Mouse (Mus musculus): ENCODE results near the gene Nfia. TPM values are rescaled to one million over a fixed set of nuclear protein-coding genes. Genes with fewer than 3 reads are reported as not detected.

Nfia gene
- polyA plus RNA-seq, 1 experiment from 2014 or later, result 27.6 TPM

DNA sequence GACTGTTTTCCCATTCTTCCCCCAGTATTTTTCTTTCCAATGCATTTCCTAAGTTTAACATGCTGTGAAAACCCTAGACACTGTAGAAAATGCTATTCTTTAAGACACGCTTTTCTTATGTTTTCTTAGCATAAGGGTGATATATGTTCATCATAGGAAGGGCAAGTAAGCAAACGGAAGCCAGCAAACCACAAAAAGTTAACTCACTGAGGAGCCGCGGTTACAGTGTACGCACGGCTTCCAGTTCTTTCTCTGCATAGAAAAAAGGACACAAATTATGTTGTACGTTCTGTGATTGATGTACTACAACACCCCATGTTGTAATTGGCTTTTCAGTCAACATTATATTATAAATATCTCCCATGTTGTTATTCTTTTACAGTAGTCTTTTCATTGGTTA is 267.6 kb downstream of the Nfia start:
- Histone ChIP-seq H3K4me3 (ENCODE audit: low read depth, low read length) (no peak overlapping the region), H3K36me3 (ENCODE audit: control insufficient read depth, insufficient read depth, low read length) (no peaks in the 10 kb centered on the region; the same call in 1 of the 2 replicates), H3K9me3 (ENCODE audit: control insufficient read depth, low read length) (no peaks in the 10 kb centered on the region), H3K27me3 (ENCODE audit: control insufficient read depth, insufficient read depth, low read length) (no peaks in the 10 kb centered on the region), H3K4me1 (ENCODE audit: control insufficient read depth, insufficient read depth, low read length) (no peaks in the 10 kb centered on the region), H3K4me2 (ENCODE audit: low read depth, severe bottlenecking) (no peak overlapping the region), H3K27ac (replicated peaks; ENCODE audit: low read depth, low read length) (no peak overlapping the region), H3K9ac (ENCODE audit: low read length) (no peak overlapping the region)
- DNase-seq (ENCODE audit: low spot score) (no peak), ATAC-seq (ENCODE audit: insufficient number of reproducible peaks, low FRiP score, low TSS enrichment, low read depth) (no peak)
- 82% methylated on average over 7 of the region's 7 CpGs for WGBS

DNA sequence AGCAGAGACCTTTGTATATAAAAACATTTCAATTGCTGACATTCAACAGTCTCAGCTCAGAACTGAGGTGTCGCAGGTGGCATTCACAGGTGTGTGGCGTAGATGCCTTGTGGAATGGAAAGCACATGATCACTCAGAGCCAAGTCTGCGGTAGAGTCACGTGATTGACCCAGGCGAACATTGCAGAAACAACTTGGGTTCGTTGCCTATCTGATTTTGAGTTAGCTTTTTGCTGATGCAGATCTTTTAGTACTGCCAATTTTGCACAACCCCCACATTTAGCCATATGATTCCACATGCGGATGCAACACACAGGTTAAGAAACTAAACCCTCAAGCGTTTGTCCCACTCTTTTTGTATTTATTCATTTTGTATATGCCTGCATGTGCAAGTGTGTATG is 272.1 kb downstream of the Nfia start:
- Histone ChIP-seq H3K4me2 (ENCODE audit: low read depth, severe bottlenecking) (no peak overlapping the region), H3K9ac (ENCODE audit: low read length) (no peak overlapping the region), H3K4me3 (ENCODE audit: low read depth, low read length) (no peak overlapping the region), H3K9me3 (ENCODE audit: control insufficient read depth, low read length) (no peaks in the 10 kb centered on the region), H3K4me1 (ENCODE audit: control insufficient read depth, insufficient read depth, low read length) (peaks cover 7% of the 10 kb centered on the region), H3K27ac (replicated peaks; ENCODE audit: low read depth, low read length) (no peak overlapping the region), H3K27me3 (ENCODE audit: control insufficient read depth, insufficient read depth, low read length) (no peaks in the 10 kb centered on the region), H3K36me3 (ENCODE audit: control insufficient read depth, insufficient read depth, low read length) (no peaks in the 10 kb centered on the region; the same call in 1 of the 2 replicates)
- WGBS, result 91% methylated on average over 8 of the region's 8 CpGs
- ATAC-seq (ENCODE audit: insufficient number of reproducible peaks, low FRiP score, low TSS enrichment, low read depth), result no peak
- DNase-seq (ENCODE audit: low spot score), result no peak

DNA sequence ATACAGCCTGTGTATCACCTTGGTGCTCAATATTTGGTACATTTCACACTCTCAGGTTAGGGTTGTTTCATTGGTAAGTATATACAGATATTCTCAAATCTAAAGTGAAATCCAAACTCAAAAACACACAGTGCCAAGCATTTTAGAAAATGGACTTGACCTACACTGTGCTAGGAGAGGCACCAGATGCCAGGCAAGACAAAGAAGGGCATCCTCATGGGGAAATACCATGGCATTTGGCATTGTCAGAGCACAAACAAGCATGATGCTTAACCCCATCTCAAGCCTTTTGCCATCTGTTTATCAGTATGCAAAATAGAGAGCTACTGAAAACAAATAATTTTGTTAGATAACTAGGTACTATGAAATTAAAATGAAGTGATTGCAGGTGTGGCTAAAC is 274.8 kb downstream of the Nfia start:
- Histone ChIP-seq H3K4me1 (ENCODE audit: control insufficient read depth, insufficient read depth, low read length) (peaks cover 22% of the 10 kb centered on the region), H3K27ac (replicated peaks; ENCODE audit: low read depth, low read length) (no peak overlapping the region)

DNA sequence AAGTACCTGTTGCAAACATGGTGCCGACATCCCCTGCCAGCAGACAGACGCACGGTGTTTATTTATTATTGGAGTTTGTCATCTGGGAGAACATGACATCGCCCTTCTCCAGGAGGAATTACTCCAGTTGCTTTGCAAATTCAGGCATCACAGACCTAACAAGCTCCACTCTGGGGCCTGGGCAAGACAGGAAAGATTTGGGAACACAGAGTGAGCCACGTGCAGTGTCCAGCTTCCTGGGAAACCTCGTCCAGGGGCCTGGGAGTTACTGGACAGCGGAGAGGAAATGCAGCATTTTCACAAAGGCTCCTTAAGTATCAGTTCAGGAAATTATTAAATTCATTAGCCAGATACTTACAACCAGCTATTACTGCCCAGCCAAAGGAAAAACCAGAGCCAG is 277.1 kb downstream of the Nfia start:
- WGBS, result 15% methylated on average over 7 of the region's 7 CpGs
- Histone ChIP-seq H3K27me3 (ENCODE audit: control insufficient read depth, insufficient read depth, low read length) (no peaks in the 10 kb centered on the region), H3K4me1 (ENCODE audit: control insufficient read depth, insufficient read depth, low read length) (peaks cover 22% of the 10 kb centered on the region), H3K4me3 (ENCODE audit: low read depth, low read length) (no peak overlapping the region), H3K9ac (ENCODE audit: low read length) (no peak overlapping the region), H3K9me3 (ENCODE audit: control insufficient read depth, low read length) (no peaks in the 10 kb centered on the region), H3K4me2 (ENCODE audit: low read depth, severe bottlenecking) (no peak overlapping the region), H3K27ac (replicated peaks; ENCODE audit: low read depth, low read length) (peak overlapping the region; percentile 67), H3K36me3 (ENCODE audit: control insufficient read depth, insufficient read depth, low read length) (no peaks in the 10 kb centered on the region; the same call in 1 of the 2 replicates)
- peak; percentile 46; the same call in 1 of the 2 replicates for ATAC-seq (ENCODE audit: insufficient number of reproducible peaks, low FRiP score, low TSS enrichment, low read depth)
- DNase-seq (ENCODE audit: low spot score), result peak; percentile 51

More for the DNA sequence above, 274.8 kb downstream of the Nfia start:
- no peak overlapping the region for H3K4me2 ChIP-seq (ENCODE audit: low read depth, severe bottlenecking)
- H3K27me3 ChIP-seq (ENCODE audit: control insufficient read depth, insufficient read depth, low read length), result no peaks in the 10 kb centered on the region
- no peak for ATAC-seq (ENCODE audit: insufficient number of reproducible peaks, low FRiP score, low TSS enrichment, low read depth)
- no peak for DNase-seq (ENCODE audit: low spot score)
- H3K4me3 ChIP-seq (ENCODE audit: low read depth, low read length), result no peak overlapping the region
- no peak overlapping the region for H3K9ac ChIP-seq (ENCODE audit: low read length)
- no peaks in the 10 kb centered on the region for H3K9me3 ChIP-seq (ENCODE audit: control insufficient read depth, low read length)
- no peaks in the 10 kb centered on the region; the same call in 1 of the 2 replicates for H3K36me3 ChIP-seq (ENCODE audit: control insufficient read depth, insufficient read depth, low read length)

DNA sequence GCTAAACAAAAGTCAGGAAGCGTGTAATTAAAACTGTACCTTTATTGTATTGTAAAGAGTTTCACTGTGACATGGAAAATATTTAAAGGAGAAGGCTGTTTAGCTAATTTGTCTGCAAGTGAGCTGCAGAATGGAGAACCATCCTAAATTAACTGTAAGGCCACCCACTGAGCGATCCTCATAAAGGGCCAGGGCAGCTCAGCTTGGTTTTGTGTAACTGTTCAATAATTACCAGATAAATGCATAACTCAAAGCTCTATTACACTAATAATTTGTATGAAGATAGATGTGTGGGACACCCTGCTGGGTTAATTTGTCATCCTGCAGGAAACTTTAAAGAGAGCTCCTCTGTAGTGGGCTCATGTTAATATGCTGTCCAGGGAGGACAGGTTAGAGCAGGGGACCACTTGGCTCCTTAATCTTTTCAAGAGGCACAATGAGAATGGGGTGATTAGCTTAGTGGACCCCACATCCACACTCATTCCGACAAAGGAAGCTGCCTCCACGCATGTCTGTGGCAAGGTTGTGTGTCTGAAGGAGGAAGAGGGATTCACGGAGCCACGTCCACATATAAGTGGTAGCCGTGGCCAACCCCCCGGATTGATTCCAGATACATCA is 277.6 kb downstream of the Nfia start:
- ATAC-seq (ENCODE audit: insufficient number of reproducible peaks, low FRiP score, low TSS enrichment, low read depth) (peak; percentile 67; the same call in 1 of the 2 replicates), DNase-seq (ENCODE audit: low spot score) (peak; percentile 51)
- H3K27ac ChIP-seq (replicated peaks; ENCODE audit: low read depth, low read length), result peak overlapping the region; percentile 57; the same call in 1 of the 2 replicates
- H3K4me3 ChIP-seq (ENCODE audit: low read depth, low read length), result no peak overlapping the region
- no peak overlapping the region for H3K9ac ChIP-seq (ENCODE audit: low read length)
- H3K4me1 ChIP-seq (ENCODE audit: control insufficient read depth, insufficient read depth, low read length), result peaks cover 22% of the 10 kb centered on the region
- no peaks in the 10 kb centered on the region for H3K27me3 ChIP-seq (ENCODE audit: control insufficient read depth, insufficient read depth, low read length)
- H3K4me2 ChIP-seq (ENCODE audit: low read depth, severe bottlenecking), result no peak overlapping the region
- H3K9me3 ChIP-seq (ENCODE audit: control insufficient read depth, low read length), result no peaks in the 10 kb centered on the region
- WGBS, result 54% methylated on average over 8 of the region's 8 CpGs
- H3K36me3 ChIP-seq (ENCODE audit: control insufficient read depth, insufficient read depth, low read length), result no peaks in the 10 kb centered on the region; the same call in 1 of the 2 replicates

DNA sequence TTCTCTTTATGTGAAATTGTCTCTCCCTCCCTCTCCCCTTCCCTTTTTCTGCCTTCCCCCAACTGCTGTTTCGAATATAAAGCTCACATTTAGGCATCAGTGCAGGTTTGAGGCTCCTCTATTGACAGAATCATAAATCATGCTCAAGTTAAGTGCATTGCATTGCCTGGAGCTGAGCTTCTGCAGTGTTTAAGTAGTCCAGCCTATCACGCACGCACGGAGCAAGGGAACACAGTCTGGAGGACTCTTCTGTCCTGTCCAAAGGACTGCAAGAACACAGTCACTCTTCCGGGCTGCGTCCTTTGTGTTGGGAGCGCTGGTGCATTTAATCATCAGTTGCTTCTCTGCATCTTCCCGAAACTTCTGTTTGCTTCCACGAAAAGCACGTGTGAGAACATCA is 278.2 kb downstream of the Nfia start:
- Histone ChIP-seq H3K36me3 (ENCODE audit: control insufficient read depth, insufficient read depth, low read length) (no peaks in the 10 kb centered on the region; the same call in 1 of the 2 replicates), H3K4me3 (ENCODE audit: low read depth, low read length) (no peak overlapping the region), H3K27me3 (ENCODE audit: control insufficient read depth, insufficient read depth, low read length) (no peaks in the 10 kb centered on the region), H3K4me1 (ENCODE audit: control insufficient read depth, insufficient read depth, low read length) (peaks cover 22% of the 10 kb centered on the region), H3K27ac (replicated peaks; ENCODE audit: low read depth, low read length) (no peak overlapping the region; the same call in 1 of the 2 replicates), H3K4me2 (ENCODE audit: low read depth, severe bottlenecking) (no peak overlapping the region), H3K9me3 (ENCODE audit: control insufficient read depth, low read length) (no peaks in the 10 kb centered on the region), H3K9ac (ENCODE audit: low read length) (no peak overlapping the region)
- DNase-seq (ENCODE audit: low spot score), result peak; percentile 60
- WGBS, result 37% methylated on average over 10 of the region's 10 CpGs
- ATAC-seq (ENCODE audit: insufficient number of reproducible peaks, low FRiP score, low TSS enrichment, low read depth), result no peak

DNA sequence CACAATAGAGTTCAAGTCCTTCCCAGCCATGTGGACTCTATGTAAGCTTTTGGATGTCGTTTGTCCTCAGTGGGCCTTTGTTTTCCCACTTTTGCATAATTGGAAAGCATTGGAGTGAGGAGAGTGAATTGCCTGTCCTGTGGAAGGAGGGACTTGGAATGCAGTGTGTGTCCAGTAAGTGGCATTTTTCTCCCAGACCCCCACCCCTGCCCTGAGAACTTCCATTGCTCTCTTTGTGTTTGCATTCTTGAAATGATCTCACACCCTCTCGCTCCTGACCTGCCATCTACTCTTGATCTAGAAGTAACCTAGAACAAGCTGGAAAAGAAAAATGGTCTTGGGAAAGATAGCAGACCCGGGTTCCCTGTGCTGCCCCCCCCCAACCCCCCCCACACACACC is 278.8 kb downstream of the Nfia start:
- H3K4me2 ChIP-seq (ENCODE audit: low read depth, severe bottlenecking), result no peak overlapping the region
- no peaks in the 10 kb centered on the region for H3K27me3 ChIP-seq (ENCODE audit: control insufficient read depth, insufficient read depth, low read length)
- H3K27ac ChIP-seq (replicated peaks; ENCODE audit: low read depth, low read length), result no peak overlapping the region
- H3K4me3 ChIP-seq (ENCODE audit: low read depth, low read length), result no peak overlapping the region
- H3K36me3 ChIP-seq (ENCODE audit: control insufficient read depth, insufficient read depth, low read length), result no peaks in the 10 kb centered on the region; the same call in 1 of the 2 replicates
- WGBS, result 78% methylated on average over 3 of the region's 3 CpGs
- no peaks in the 10 kb centered on the region for H3K9me3 ChIP-seq (ENCODE audit: control insufficient read depth, low read length)
- no peak overlapping the region for H3K9ac ChIP-seq (ENCODE audit: low read length)
- DNase-seq (ENCODE audit: low spot score), result no peak
- H3K4me1 ChIP-seq (ENCODE audit: control insufficient read depth, insufficient read depth, low read length), result peaks cover 22% of the 10 kb centered on the region
- ATAC-seq (ENCODE audit: insufficient number of reproducible peaks, low FRiP score, low TSS enrichment, low read depth), result no peak

DNA sequence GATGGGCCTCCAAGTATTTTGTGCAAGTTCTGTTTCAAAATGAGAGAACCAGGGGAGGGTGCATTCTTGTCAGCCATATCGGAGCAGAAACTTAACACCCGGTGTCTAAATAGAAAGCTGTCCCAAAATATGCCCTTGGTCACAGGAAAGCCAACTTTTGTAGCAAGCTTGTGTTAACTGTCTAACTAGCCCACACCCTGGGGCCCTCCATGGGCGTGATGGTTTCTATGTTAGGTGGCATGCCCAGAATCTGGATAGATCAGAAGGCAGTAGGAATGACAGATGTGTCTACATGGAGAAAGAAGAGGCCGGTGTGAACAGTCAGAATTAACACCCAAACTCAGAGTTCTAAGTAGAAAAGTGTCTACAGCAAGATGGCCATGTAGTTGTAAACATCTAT is 282.5 kb downstream of the Nfia start:
- Histone ChIP-seq H3K4me3 (ENCODE audit: low read depth, low read length) (no peak overlapping the region), H3K27me3 (ENCODE audit: control insufficient read depth, insufficient read depth, low read length) (no peaks in the 10 kb centered on the region), H3K4me2 (ENCODE audit: low read depth, severe bottlenecking) (no peak overlapping the region), H3K36me3 (ENCODE audit: control insufficient read depth, insufficient read depth, low read length) (no peaks in the 10 kb centered on the region), H3K9ac (ENCODE audit: low read length) (no peak overlapping the region), H3K9me3 (ENCODE audit: control insufficient read depth, low read length) (no peaks in the 10 kb centered on the region), H3K4me1 (ENCODE audit: control insufficient read depth, insufficient read depth, low read length) (peaks cover 13% of the 10 kb centered on the region), H3K27ac (replicated peaks; ENCODE audit: low read depth, low read length) (no peak overlapping the region)
- WGBS, result 91% methylated on average over 4 of the region's 4 CpGs
- DNase-seq (ENCODE audit: low spot score), result no peak
- ATAC-seq (ENCODE audit: insufficient number of reproducible peaks, low FRiP score, low TSS enrichment, low read depth), result no peak

Data from limb, embryonic 11.5 days (tissue).